Mouse (Mus musculus): ENCODE data around the gene Ptgs1. TPM values are rescaled to one million over a fixed set of nuclear protein-coding genes. Genes with fewer than 3 reads are reported as not detected.
"Not testable (repeated sequence)": the region's sequence is repeated elsewhere in the genome, so short reads cannot be mapped to it uniquely, and the experiment has no call there.

The Ptgs1 gene
- 10 to 100 TPM; 16.1 to 22.2 TPM for total RNA-seq (2021)

GRCm38 (mm10) chr2:36230366-36230765 is at the start of gene Ptgs1:
Gene Ptgs1, plus strand, starts transcription at chr2:36230426.
- peak in 1 of 2 experiments; percentile 37 for DNase-seq (ENCODE audit: low spot score in 2 of 2)
- intact Hi-C loops (cut with DNase I), result no loop called here

GRCm38 (mm10) chr2:36181587-36182368 is 48.4 kb upstream of the Ptgs1 start:
- intact Hi-C loops (cut with DNase I); DNase-seq (ENCODE audit: low spot score in 2 of 2): not testable (repeated sequence)

GRCm38 (mm10) chr2:36183278-36183677 is 46.9 kb upstream of the Ptgs1 start:
- no peak for DNase-seq (ENCODE audit: low spot score in 2 of 2)
- intact Hi-C loops (cut with DNase I), result no loop called here

GRCm38 (mm10) chr2:36184192-36184591 is 46.0 kb upstream of the Ptgs1 start:
- no peak for DNase-seq (ENCODE audit: low spot score in 2 of 2)
- intact Hi-C loops (cut with DNase I), result no loop called here

- DNase-seq (ENCODE audit: low spot score in 2 of 2), result peak in 1 of 2 experiments; percentile 31
- intact Hi-C loops (cut with DNase I), result no loop called here
Observed at GRCm38 (mm10) chr2:36184876-36185275, 45.4 kb upstream of the Ptgs1 start.

- intact Hi-C loops (cut with DNase I); DNase-seq (ENCODE audit: low spot score in 2 of 2): not testable (repeated sequence)
Observed at GRCm38 (mm10) chr2:36189200-36189599, 41.0 kb upstream of the Ptgs1 start.

GRCm38 (mm10) chr2:36191098-36191941 is 38.9 kb upstream of the Ptgs1 start:
- intact Hi-C loops (cut with DNase I), result no loop called here
- no peak for DNase-seq (ENCODE audit: low spot score in 2 of 2)

- intact Hi-C loops (cut with DNase I), result no loop called here
- no peak for DNase-seq (ENCODE audit: low spot score in 2 of 2)
Observed at GRCm38 (mm10) chr2:36197021-36197420, 33.2 kb upstream of the Ptgs1 start.

GRCm38 (mm10) chr2:36197919-36198881 is 32.0 kb upstream of the Ptgs1 start:
- intact Hi-C loops (cut with DNase I), result loop anchor here (1.0 kb wide), 1 partner anchor 62 kb away; the partner anchor contains the start of genes Mrrf and Rbm18
- peak; percentile 73 to 75 for DNase-seq (ENCODE audit: low spot score in 2 of 2)

- intact Hi-C loops (cut with DNase I), result loop anchor here (1.0 kb wide), 1 partner anchor 63 kb away; the partner anchor contains the start of genes Mrrf and Rbm18
- no peak for DNase-seq (ENCODE audit: low spot score in 2 of 2)
Observed at GRCm38 (mm10) chr2:36198882-36199262, 31.4 kb upstream of the Ptgs1 start.

GRCm38 (mm10) chr2:36200813-36201212 is 29.4 kb upstream of the Ptgs1 start:
- DNase-seq (ENCODE audit: low spot score in 2 of 2), result no peak
- intact Hi-C loops (cut with DNase I), result no loop called here

- DNase-seq (ENCODE audit: low spot score in 2 of 2), result no peak
- intact Hi-C loops (cut with DNase I), result no loop called here
Observed at GRCm38 (mm10) chr2:36201756-36202610, 28.2 kb upstream of the Ptgs1 start.

- DNase-seq (ENCODE audit: low spot score in 2 of 2), result no peak
- intact Hi-C loops (cut with DNase I), result no loop called here
Observed at GRCm38 (mm10) chr2:36202611-36202880, 27.7 kb upstream of the Ptgs1 start.

- peak; percentile 45 to 64 for DNase-seq (ENCODE audit: low spot score in 2 of 2)
- intact Hi-C loops (cut with DNase I), result no loop called here
Observed at GRCm38 (mm10) chr2:36203011-36203825, 27.0 kb upstream of the Ptgs1 start.

- intact Hi-C loops (cut with DNase I), result no loop called here
- no peak for DNase-seq (ENCODE audit: low spot score in 2 of 2)
Observed at GRCm38 (mm10) chr2:36204595-36204994, 25.6 kb upstream of the Ptgs1 start.

- intact Hi-C loops (cut with DNase I), result loop anchor here (5.0 kb wide), 1 partner anchor 220 kb away; no protein-coding TSS in a partner anchor
- no peak for DNase-seq (ENCODE audit: low spot score in 2 of 2)
Observed at GRCm38 (mm10) chr2:36207071-36207470, 23.2 kb upstream of the Ptgs1 start.

- no peak for DNase-seq (ENCODE audit: low spot score in 2 of 2)
- intact Hi-C loops (cut with DNase I), result no loop called here
Observed at GRCm38 (mm10) chr2:36210796-36211195, 19.4 kb upstream of the Ptgs1 start.

GRCm38 (mm10) chr2:36211785-36212184 is 18.4 kb upstream of the Ptgs1 start:
- no peak for DNase-seq (ENCODE audit: low spot score in 2 of 2)
- intact Hi-C loops (cut with DNase I), result no loop called here

Measured in left cerebral cortex, postnatal 36 days (tissue).